Mouse (Mus musculus) ES-E14 (cell line): ENCODE data around the gene Vmn2r109.

Experiments
- CHD2 ChIP-seq: IDR thresholded peaks from 2 replicates; pipeline ENCODE4 v1.6.1; 2014; ENCODE audit warnings: mild to moderate bottlenecking, low read depth, low read length, inconsistent platforms
- HCFC1 ChIP-seq: IDR thresholded peaks from 2 replicates; pipeline ENCODE4 v1.6.1; 2012; ENCODE audit warnings: low read length, inconsistent platforms, borderline replicate concordance; ENCODE audit not compliant: insufficient read depth
- MAFK ChIP-seq: IDR thresholded peaks from 2 replicates; pipeline ENCODE4 v1.6.1; 2014; ENCODE audit warnings: mild to moderate bottlenecking, low read depth, low read length, inconsistent platforms; ENCODE audit not compliant: insufficient read depth
- ZC3H11A ChIP-seq: IDR thresholded peaks from 2 replicates; pipeline ENCODE4 v1.6.1; 2012; ENCODE audit warnings: low read depth, mild to moderate bottlenecking, inconsistent platforms, low read length, borderline replicate concordance

- TF ChIP-seq CHD2 (no peak), ZC3H11A (no peak), MAFK (no peak), HCFC1 (no peak)
Measured at GRCm38 (mm10) chr17:20564656-20565055, at the start of gene Vmn2r109.
